Mouse (Mus musculus): ENCODE measurements around the gene Wasf3. TPM values are rescaled to one million over a fixed set of nuclear protein-coding genes. Genes with fewer than 3 reads are reported as not detected.

The Wasf3 gene
- 0.42 and 0.52 TPM in 2 replicates for polyA plus RNA-seq (2014; fragmentation: Nextera tagmentation; extraction: Ambion mirVana)

DNA sequence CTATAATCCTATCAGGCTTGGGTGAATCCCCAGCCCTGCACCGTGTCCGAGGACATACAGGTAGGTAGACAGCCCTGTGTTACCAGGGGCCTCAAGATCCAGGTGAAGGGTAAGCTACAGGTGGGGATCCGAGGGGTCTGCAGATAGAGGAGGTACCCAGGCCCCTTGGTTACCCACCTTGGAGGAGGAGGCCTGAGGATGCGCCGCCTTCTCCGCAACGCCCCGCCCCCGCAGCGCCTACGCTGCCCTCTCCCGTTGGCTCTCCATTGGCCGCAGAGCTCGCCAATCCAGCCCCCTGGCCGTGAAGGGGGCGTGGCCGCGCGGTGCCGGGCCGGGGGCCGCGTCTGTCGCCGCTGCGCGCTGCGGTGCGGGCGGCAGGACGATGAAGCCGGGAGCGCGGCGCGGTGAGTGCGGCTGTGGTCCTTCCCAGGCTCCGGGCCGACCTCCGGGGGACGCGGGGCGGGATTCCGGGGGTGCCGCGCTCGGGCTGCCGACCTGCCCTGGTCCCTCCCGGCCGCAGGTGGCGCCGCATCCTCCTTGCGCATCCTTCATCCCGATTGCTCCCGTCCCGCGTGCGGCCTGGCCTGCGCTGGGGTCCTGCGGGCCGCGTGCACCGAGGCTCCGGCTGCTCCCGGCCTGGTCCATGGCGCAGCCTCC is at the start of gene Wasf3:
Wasf3 (plus strand) TSS at position 51 of the 657 bp plus-strand sequence.
- WGBS (ENCODE audit: insufficient replicate concordance), result under 1% methylated on average over 44 of the region's 66 CpGs

GRCm38 (mm10) chr5:146338064-146338463 is 46.7 kb upstream of the Wasf3 start:
- 0 out of 2 replicates have a peak, but pooled peaks cover 2% of the 10 kb centered on the region for H3K9me3 ChIP-seq (replicated peaks; ENCODE audit: control insufficient read depth, low read length)
- H3K27me3 ChIP-seq (ENCODE audit: control insufficient read depth, insufficient read depth, low read length), result no peaks in the 10 kb centered on the region
- WGBS (ENCODE audit: insufficient replicate concordance), result 59% methylated on average over 9 of the region's 9 CpGs
- H3K36me3 ChIP-seq (ENCODE audit: control insufficient read depth, insufficient read depth, low read length), result no peaks in the 10 kb centered on the region
- H3K27ac ChIP-seq (ENCODE audit: low read depth, low read length), result no peak overlapping the region
- no peak overlapping the region for H3K9ac ChIP-seq (ENCODE audit: low read depth, low read length)
- H3K4me2 ChIP-seq, result no peak overlapping the region
- H3K4me1 ChIP-seq (ENCODE audit: control insufficient read depth, insufficient read depth, low read length), result no peaks in the 10 kb centered on the region
- H3K4me3 ChIP-seq (ENCODE audit: low read depth, low read length), result no peak overlapping the region
- no peak for ATAC-seq (replicated peaks; ENCODE audit: insufficient number of reproducible peaks, low FRiP score, low TSS enrichment)

More for the DNA sequence above, at the start of gene Wasf3:
- no peaks in the 10 kb centered on the region for H3K36me3 ChIP-seq (ENCODE audit: control insufficient read depth, insufficient read depth, low read length)
- H3K4me3 ChIP-seq (ENCODE audit: low read depth, low read length), result peak within 1 kb of the TSS; percentile 54
- H3K27me3 ChIP-seq (ENCODE audit: control insufficient read depth, insufficient read depth, low read length), result peaks cover 8% of the 10 kb centered on the region; the same call in 1 of the 2 replicates
- H3K4me1 ChIP-seq (ENCODE audit: control insufficient read depth, insufficient read depth, low read length), result no peaks in the 10 kb centered on the region
- no peak within 1 kb of the TSS for H3K27ac ChIP-seq (ENCODE audit: low read depth, low read length)
- H3K9ac ChIP-seq (ENCODE audit: low read depth, low read length), result peak within 1 kb of the TSS; percentile 48; the same call in 1 of the 2 replicates
- peaks cover 5% of the 10 kb centered on the region for H3K9me3 ChIP-seq (replicated peaks; ENCODE audit: control insufficient read depth, low read length)
- H3K4me2 ChIP-seq, result peak within 1 kb of the TSS; percentile 75
- ATAC-seq (replicated peaks; ENCODE audit: insufficient number of reproducible peaks, low FRiP score, low TSS enrichment), result peak; percentile 86

- Histone ChIP-seq H3K36me3 (ENCODE audit: control insufficient read depth, insufficient read depth, low read length) (no peaks in the 10 kb centered on the region), H3K4me1 (ENCODE audit: control insufficient read depth, insufficient read depth, low read length) (no peaks in the 10 kb centered on the region), H3K4me2 (no peak overlapping the region), H3K4me3 (ENCODE audit: low read depth, low read length) (no peak overlapping the region), H3K27ac (ENCODE audit: low read depth, low read length) (no peak overlapping the region), H3K9me3 (replicated peaks; ENCODE audit: control insufficient read depth, low read length) (0 out of 2 replicates have a peak, but pooled peaks cover 2% of the 10 kb centered on the region), H3K9ac (ENCODE audit: low read depth, low read length) (no peak overlapping the region), H3K27me3 (ENCODE audit: control insufficient read depth, insufficient read depth, low read length) (no peaks in the 10 kb centered on the region)
- 73% methylated on average over 4 of the region's 4 CpGs for WGBS (ENCODE audit: insufficient replicate concordance)
- no peak for ATAC-seq (replicated peaks; ENCODE audit: insufficient number of reproducible peaks, low FRiP score, low TSS enrichment)
Measured at GRCm38 (mm10) chr5:146340037-146340436, 44.7 kb upstream of the Wasf3 start.

DNA sequence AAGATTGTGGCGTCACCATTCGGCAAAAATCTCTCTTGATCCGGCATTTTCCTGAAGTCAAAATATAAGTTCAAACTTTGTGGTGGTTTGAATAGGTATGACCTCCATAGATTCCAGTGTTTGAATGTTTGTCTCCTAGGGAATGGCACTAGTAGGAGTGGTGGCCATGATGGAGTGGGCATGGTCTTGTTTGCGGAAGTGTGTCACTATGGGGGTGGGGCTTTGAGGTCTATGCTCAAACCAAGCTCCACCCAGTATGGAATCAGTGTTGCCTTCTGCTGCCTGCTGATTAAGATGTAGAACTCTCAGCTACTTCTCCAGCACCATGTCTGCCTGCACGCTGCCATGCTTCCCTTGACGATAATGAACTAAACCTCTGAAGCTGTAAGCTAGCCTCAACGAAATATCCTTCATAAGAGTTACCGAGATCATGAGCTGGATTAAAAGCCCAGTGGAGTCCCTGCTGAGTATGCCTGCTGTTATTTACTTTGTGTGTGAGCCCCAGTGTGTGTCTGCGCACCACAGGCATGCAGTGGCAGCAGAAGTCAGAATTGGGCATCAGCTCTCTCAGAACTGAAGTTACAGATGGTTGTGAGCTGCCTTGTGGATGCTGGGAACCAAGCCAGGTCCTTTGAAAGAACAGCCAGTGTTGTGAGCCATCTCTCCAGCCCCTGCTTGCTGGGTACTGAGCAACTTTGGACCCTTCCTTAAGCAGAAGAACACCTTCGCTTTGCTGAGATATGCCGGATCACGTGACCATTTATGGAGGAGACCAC is 39.7 kb upstream of the Wasf3 start:
- no peak overlapping the region for H3K9ac ChIP-seq (ENCODE audit: low read depth, low read length)
- no peak overlapping the region for H3K27ac ChIP-seq (ENCODE audit: low read depth, low read length)
- H3K36me3 ChIP-seq (ENCODE audit: control insufficient read depth, insufficient read depth, low read length), result no peaks in the 10 kb centered on the region
- H3K4me1 ChIP-seq (ENCODE audit: control insufficient read depth, insufficient read depth, low read length), result no peaks in the 10 kb centered on the region
- 0 out of 2 replicates have a peak, but pooled peaks cover 2% of the 10 kb centered on the region for H3K9me3 ChIP-seq (replicated peaks; ENCODE audit: control insufficient read depth, low read length)
- 81% methylated on average over 12 of the region's 12 CpGs for WGBS (ENCODE audit: insufficient replicate concordance)
- H3K27me3 ChIP-seq (ENCODE audit: control insufficient read depth, insufficient read depth, low read length), result no peaks in the 10 kb centered on the region
- ATAC-seq (replicated peaks; ENCODE audit: insufficient number of reproducible peaks, low FRiP score, low TSS enrichment), result no peak
- H3K4me3 ChIP-seq (ENCODE audit: low read depth, low read length), result no peak overlapping the region
- no peak overlapping the region for H3K4me2 ChIP-seq

- no peaks in the 10 kb centered on the region for H3K4me1 ChIP-seq (ENCODE audit: control insufficient read depth, insufficient read depth, low read length)
- H3K27ac ChIP-seq (ENCODE audit: low read depth, low read length), result no peak overlapping the region
- no peaks in the 10 kb centered on the region for H3K36me3 ChIP-seq (ENCODE audit: control insufficient read depth, insufficient read depth, low read length)
- no peak for ATAC-seq (replicated peaks; ENCODE audit: insufficient number of reproducible peaks, low FRiP score, low TSS enrichment)
- 75% methylated on average over 6 of the region's 6 CpGs for WGBS (ENCODE audit: insufficient replicate concordance)
- no peak overlapping the region for H3K4me3 ChIP-seq (ENCODE audit: low read depth, low read length)
- no peaks in the 10 kb centered on the region for H3K27me3 ChIP-seq (ENCODE audit: control insufficient read depth, insufficient read depth, low read length)
- H3K9me3 ChIP-seq (replicated peaks; ENCODE audit: control insufficient read depth, low read length), result 0 out of 2 replicates have a peak, but pooled peaks cover under 1% of the 10 kb centered on the region
- H3K4me2 ChIP-seq, result no peak overlapping the region
- H3K9ac ChIP-seq (ENCODE audit: low read depth, low read length), result no peak overlapping the region
Measured at GRCm38 (mm10) chr5:146347081-146347480, 37.7 kb upstream of the Wasf3 start.

DNA sequence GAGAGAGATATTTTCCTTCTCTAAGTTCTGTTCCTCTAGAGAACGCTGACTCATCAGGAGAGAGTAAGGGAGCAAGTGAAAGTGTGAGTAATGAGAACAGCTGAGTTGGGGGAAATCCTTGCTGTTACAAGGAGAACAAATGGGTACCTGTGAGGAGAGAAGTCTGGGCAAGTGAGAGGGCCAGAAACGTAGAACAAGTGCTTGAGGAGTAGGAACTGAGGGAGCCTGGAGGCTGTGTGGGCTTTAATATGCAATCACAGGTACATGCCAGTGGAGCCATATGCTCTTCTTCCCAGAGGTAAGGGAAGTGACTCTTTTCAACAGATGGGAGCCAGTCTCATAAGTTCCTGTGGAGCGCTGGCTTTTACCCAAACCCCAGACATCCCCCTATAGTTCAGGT is 35.6 kb upstream of the Wasf3 start:
- Histone ChIP-seq H3K27me3 (ENCODE audit: control insufficient read depth, insufficient read depth, low read length) (no peaks in the 10 kb centered on the region), H3K4me3 (ENCODE audit: low read depth, low read length) (no peak overlapping the region), H3K4me1 (ENCODE audit: control insufficient read depth, insufficient read depth, low read length) (no peaks in the 10 kb centered on the region), H3K27ac (ENCODE audit: low read depth, low read length) (no peak overlapping the region), H3K9me3 (replicated peaks; ENCODE audit: control insufficient read depth, low read length) (no peaks in the 10 kb centered on the region), H3K9ac (ENCODE audit: low read depth, low read length) (no peak overlapping the region), H3K36me3 (ENCODE audit: control insufficient read depth, insufficient read depth, low read length) (no peaks in the 10 kb centered on the region), H3K4me2 (no peak overlapping the region)
- WGBS (ENCODE audit: insufficient replicate concordance), result 61% methylated on average over 3 of the region's 3 CpGs
- ATAC-seq (replicated peaks; ENCODE audit: insufficient number of reproducible peaks, low FRiP score, low TSS enrichment), result no peak

DNA sequence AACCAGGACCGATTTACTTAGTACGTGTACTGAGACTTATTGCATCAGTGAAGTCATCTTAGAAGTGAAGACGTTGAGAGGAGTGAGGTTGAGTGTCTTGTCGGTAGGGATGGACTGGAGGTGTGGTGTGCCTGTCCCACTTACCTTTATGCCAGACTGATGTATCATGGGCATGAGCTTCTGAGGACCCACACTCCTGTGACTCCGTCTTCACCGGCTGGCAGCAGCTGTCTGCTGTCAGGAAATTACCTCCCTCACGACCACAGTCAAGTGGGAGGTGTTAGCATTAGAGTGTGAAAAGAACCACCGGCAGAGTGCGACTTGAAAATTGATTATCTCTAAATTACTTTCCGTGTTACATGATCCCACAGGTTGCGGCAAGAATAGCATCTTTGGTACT is 34.0 kb upstream of the Wasf3 start:
- Histone ChIP-seq H3K27ac (ENCODE audit: low read depth, low read length) (no peak overlapping the region), H3K4me3 (ENCODE audit: low read depth, low read length) (no peak overlapping the region), H3K9ac (ENCODE audit: low read depth, low read length) (no peak overlapping the region), H3K9me3 (replicated peaks; ENCODE audit: control insufficient read depth, low read length) (no peaks in the 10 kb centered on the region), H3K36me3 (ENCODE audit: control insufficient read depth, insufficient read depth, low read length) (no peaks in the 10 kb centered on the region), H3K4me2 (no peak overlapping the region), H3K27me3 (ENCODE audit: control insufficient read depth, insufficient read depth, low read length) (no peaks in the 10 kb centered on the region), H3K4me1 (ENCODE audit: control insufficient read depth, insufficient read depth, low read length) (no peaks in the 10 kb centered on the region)
- 74% methylated on average over 11 of the region's 11 CpGs for WGBS (ENCODE audit: insufficient replicate concordance)
- ATAC-seq (replicated peaks; ENCODE audit: insufficient number of reproducible peaks, low FRiP score, low TSS enrichment), result no peak

- Histone ChIP-seq H3K36me3 (ENCODE audit: control insufficient read depth, insufficient read depth, low read length) (no peaks in the 10 kb centered on the region), H3K27me3 (ENCODE audit: control insufficient read depth, insufficient read depth, low read length) (no peaks in the 10 kb centered on the region), H3K9ac (ENCODE audit: low read depth, low read length) (no peak overlapping the region), H3K4me1 (ENCODE audit: control insufficient read depth, insufficient read depth, low read length) (no peaks in the 10 kb centered on the region), H3K9me3 (replicated peaks; ENCODE audit: control insufficient read depth, low read length) (no peaks in the 10 kb centered on the region), H3K4me3 (ENCODE audit: low read depth, low read length) (no peak overlapping the region), H3K27ac (ENCODE audit: low read depth, low read length) (no peak overlapping the region), H3K4me2 (no peak overlapping the region)
- WGBS (ENCODE audit: insufficient replicate concordance), result 82% methylated on average over 7 of the region's 7 CpGs
- ATAC-seq (replicated peaks; ENCODE audit: insufficient number of reproducible peaks, low FRiP score, low TSS enrichment), result no peak
Measured at GRCm38 (mm10) chr5:146352006-146352405, 32.8 kb upstream of the Wasf3 start.
